Mouse (Mus musculus) monocyte, adult 59 days (primary cell): ENCODE data around the gene Rufy2. TPM values are rescaled to one million over a fixed set of nuclear protein-coding genes. Genes with fewer than 3 reads are reported as not detected.

ENCODE experiments used
- total RNA-seq, 2 experiments: library from RNA; stranded (reverse); gene quantifications; one replicate each; pipeline ENCODE4 v1.2.4; 2023

Rufy2 gene
- 10 to 100 TPM; 10.3 to 11.3 TPM for total RNA-seq

DNA sequence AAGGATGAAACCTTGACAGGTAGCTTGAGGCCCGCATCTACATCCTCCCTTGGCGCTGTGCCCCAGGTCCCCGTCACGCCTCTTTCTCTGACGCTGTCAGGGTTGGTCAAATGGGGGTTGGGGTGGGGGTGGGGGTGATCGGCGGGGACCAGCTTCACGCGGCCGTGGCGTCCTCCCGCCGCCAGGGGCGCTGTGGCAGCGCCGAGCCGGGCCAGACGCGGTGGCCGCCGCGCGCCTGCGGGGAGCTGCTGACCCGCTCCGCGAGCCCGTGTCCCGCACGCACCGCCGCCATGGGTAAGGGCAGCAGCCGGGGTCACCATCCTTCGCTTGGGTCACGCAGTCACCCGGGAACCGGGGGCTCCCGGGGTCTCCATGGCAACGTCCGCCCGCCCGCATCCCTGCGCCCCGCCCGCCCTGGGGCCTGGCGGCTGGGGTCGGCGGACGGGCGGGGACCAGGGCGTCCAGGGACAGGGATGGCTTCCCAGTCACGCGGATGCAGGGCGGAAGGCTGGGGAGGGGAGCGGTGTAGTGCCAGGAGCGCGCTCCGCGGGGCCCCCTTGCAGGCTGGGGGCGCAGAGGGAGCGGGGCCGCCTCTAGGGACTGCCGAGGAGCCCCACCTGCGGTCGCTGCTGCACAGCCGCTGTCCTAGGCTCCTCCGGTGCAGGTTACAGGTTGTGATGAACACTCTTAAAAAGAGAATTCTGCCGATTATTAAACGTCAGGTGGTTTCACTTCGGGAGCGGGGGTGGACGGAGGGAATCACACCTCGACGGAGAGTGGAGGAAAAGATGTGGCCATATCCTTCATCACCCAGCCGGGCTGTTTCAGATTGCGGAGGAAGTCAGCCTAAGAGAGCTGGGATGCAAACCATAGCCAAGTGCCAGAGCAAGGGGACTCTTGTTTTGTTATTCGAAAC is at the start of gene Rufy2:
Rufy2 (plus strand) TSS at position 185 of the 916 bp plus-strand sequence.

DNA sequence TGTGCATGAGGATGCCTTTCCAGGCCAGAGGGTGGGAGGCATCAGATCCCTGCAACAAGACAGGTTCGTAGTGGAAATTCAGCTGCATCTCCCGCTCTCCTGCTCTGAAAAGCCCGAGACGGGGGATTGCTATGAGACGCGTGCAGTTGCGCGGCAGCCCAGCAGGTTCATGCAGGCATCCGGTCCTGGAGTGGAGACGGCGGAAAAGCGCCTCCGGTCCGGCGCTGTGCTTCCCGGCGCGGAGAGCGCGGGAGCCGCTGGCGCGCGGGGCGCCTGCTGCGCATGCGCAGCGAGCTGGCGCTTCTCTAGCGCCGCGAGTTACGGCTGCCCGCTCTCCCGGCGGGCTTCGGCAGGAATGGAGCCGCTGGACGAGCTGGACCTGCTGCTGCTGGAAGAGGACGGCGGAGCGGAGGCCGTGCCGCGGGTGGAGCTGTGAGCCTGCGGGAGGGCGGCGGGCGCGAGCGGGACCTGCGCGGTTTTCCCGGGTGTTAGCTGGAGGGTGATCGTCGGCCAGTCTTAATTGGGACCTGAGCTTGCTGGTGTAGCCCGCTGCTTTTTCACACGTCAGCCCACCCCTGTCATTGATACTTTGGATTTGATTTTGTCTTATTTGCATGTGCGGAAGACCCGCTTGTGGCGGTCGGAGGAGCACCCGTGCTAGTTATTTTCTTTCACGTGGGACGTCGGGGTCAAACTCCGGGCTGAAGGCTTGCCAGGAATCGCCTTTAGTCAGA is 33.1 kb upstream of the Rufy2 start, which contains the start of gene Dna2:
Dna2 (plus strand) TSS at position 289 of the 734 bp plus-strand sequence.

DNA sequence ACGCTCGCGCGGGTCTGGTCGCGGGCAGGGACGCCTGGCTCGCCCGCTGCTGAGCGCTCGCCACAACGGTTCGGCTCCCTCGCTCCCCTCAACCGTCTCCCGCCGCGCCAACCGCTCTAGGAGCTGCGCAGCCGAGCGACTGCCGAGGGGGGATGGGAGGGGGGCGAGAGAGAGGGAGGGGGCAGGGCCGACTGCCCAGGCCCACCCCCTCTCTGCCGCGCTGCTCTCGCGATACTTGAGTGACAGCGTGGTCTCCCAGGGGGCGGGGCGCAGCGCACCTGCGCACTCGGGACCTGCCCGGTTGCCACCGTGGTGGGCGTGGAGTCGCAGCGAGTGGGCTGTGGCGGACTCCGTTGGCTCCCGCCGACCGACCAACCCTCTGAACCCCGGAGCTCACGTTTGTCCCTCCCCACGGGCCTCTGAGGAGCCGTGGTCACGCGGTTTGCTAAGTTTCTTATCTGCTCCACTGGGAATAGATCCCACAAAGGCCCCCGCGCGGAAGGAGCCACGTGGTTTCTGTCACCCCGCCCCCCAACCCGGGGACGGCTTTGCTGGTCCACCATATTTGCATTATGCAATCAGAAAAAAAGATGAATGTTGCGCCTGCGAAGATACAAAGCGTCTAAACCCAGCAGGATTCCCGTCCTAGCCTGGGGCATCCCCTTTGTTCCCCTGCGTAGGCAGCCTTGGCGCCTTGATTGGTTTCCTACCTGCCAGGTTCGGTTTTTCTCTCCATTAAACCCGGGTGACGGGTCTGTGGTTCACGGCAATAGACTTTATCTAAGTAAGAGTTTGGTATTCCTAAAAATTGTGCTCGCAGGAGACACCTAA is 43.9 kb downstream of the Rufy2 start, which contains the start of the genes Hnrnph3 and Pbld2:
Hnrnph3 (minus strand) TSS at position 469 of the 831 bp plus-strand sequence.
Pbld2 (plus strand) TSS at position 567 of the 831 bp plus-strand sequence.

DNA sequence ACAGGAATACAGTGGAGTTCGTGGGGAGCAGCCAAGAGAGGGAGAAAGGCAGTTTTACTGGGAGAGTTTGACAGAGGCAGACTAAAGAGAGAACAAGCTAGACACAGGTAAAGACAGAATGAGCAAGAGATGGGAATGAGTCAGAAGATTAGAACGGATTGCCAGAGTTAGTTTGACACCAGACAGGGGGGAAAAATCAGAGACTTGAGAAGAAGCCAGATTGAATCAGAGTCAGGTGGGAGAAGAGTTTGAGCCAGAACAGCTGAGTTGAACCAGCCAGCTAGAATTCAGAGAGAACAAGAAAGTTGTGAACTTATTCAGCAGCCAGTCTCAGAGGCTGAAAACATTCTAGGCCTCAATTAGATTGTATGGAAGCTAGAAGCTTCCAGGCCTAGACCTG is 79.8 kb downstream of the Rufy2 start, which contains the start of gene Pbld1:
Pbld1 (plus strand) TSS at position 301 of the 400 bp plus-strand sequence.

Other genes starting within 250 kb of the Rufy2 start
- 10 to 100 TPM; 85.5 to 89.2 TPM for gene Ccar1, start 187.9 kb upstream of the Rufy2 start, total RNA-seq
- gene Tet1, start 71.2 kb upstream of the Rufy2 start, total RNA-seq, result 1 to 10 TPM; 1.3 to 1.5 TPM
- 10 to 100 TPM; 12.8 to 12.9 TPM for gene Slc25a16, start 59.6 kb upstream of the Rufy2 start, total RNA-seq
- 10 to 100 TPM; 87.9 to 97.2 TPM for gene Dna2, start 33.2 kb upstream of the Rufy2 start, total RNA-seq
- gene Hnrnph3, start 44.0 kb downstream of the Rufy2 start, total RNA-seq, result 10 to 100 TPM; 50.2 to 52.4 TPM
- gene Pbld2, start 44.1 kb downstream of the Rufy2 start, total RNA-seq, result under 1 TPM in 1 of 2 experiments, not detected in 1; 0.76 TPM
- gene Pbld1, start 79.9 kb downstream of the Rufy2 start, total RNA-seq, result under 1 TPM in 1 of 2 experiments, not detected in 1; 0.21 TPM
- not detected for gene Atoh7, start 119.4 kb downstream of the Rufy2 start, total RNA-seq
- gene Mypn, start 223.7 kb downstream of the Rufy2 start, total RNA-seq, result under 1 TPM in 1 of 2 experiments, not detected in 1; 0.18 TPM